In the genomic region with DNA sequence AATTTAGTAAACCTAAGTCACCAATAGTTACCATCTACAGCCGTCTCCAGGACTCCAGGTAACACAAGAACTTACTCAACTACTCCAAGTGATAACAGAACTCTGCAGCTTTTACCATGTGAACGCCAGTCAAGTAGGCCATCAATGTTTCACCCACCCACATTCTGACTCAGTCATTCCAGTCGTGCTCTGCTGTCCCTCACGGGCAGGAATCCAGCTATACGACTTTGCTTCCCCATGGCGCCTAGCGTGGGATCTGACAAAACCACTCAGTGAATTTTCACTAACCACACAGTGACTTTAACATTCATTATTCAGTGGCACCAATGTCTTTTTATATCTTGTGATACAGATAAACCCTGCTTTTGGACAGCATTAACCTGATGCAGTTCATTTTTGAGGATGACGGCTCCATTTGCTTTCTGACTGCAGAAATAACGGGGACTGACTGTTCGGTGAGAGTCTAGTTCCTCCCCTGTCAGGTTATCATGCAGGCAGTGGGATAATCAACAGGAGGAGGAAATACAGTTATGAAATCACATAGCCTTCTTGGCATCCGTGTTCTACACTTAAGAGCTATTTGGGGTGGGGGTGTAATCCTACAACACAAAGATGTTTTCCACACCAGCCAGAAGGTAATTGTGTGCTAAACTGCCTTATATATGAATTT, we compare ENCODE assay signal across 8 mouse cellular contexts.
DNase-seq lines count a peak whose midpoint lies in the region; ATAC-seq and TF ChIP-seq lines count a peak whose summit lies in the region.

No protein-coding gene starts in this region.

- no peak overlapping the region for H3K27ac ChIP-seq in kidney, postnatal 0 days
- H3K27ac ChIP-seq in forebrain, embryonic 16.5 days (ENCODE audit: low read length) = no peak overlapping the region
- no peak overlapping the region for H3K27ac ChIP-seq in liver, embryonic 15.5 days (replicated peaks)

- no peaks in the 10 kb centered on the region for H3K9me3 ChIP-seq in kidney, postnatal 0 days (replicated peaks; ENCODE audit: low read length)
- H3K9me3 ChIP-seq in forebrain, embryonic 16.5 days (ENCODE audit: control insufficient read depth, low read length) = no peaks in the 10 kb centered on the region
- no peaks in the 10 kb centered on the region for H3K9me3 ChIP-seq in liver, embryonic 15.5 days (replicated peaks)

- H3K9ac ChIP-seq in kidney, postnatal 0 days (ENCODE audit: low read depth, low read length) = no peak overlapping the region
- H3K9ac ChIP-seq in forebrain, embryonic 16.5 days (replicated peaks; ENCODE audit: low read depth, low read length) = peak overlapping the region; percentile 29
- H3K9ac ChIP-seq in liver, embryonic 15.5 days = no peak overlapping the region

- H3K27me3 ChIP-seq in kidney, postnatal 0 days (ENCODE audit: insufficient read depth, low read length) = no peaks in the 10 kb centered on the region
- no peaks in the 10 kb centered on the region for H3K27me3 ChIP-seq in forebrain, embryonic 16.5 days (replicated peaks; ENCODE audit: control insufficient read depth, insufficient read depth, low read length)
- no peaks in the 10 kb centered on the region for H3K27me3 ChIP-seq in liver, embryonic 15.5 days

- TF ChIP-seq CTCF in kidney, postnatal 0 days (IDR thresholded peaks at IDR 0.05; ENCODE audit: low read depth) = no peak

- H3K36me3 ChIP-seq in kidney, postnatal 0 days (ENCODE audit: insufficient read depth, low read length) = peaks cover 6% of the 10 kb centered on the region; the same call in 1 of the 2 replicates
- H3K36me3 ChIP-seq in forebrain, embryonic 16.5 days (ENCODE audit: control insufficient read depth, insufficient read depth) = peaks cover 4% of the 10 kb centered on the region
- peaks cover 21% of the 10 kb centered on the region; the same call in 1 of the 2 replicates for H3K36me3 ChIP-seq in liver, embryonic 15.5 days (replicated peaks)

- no peak for DNase-seq in kidney, postnatal 0 days (ENCODE audit: low spot score)
- no peak for DNase-seq in kidney, adult 9 months
- DNase-seq in adipocyte (ENCODE audit: low spot score) = peak; percentile 34
- no peak for DNase-seq in adrenal gland, postnatal 4 days (ENCODE audit: low spot score in 2 of 2)
- DNase-seq in adrenal gland, postnatal 36 days = no peak

- peak overlapping the region; percentile 70 for H3K4me2 ChIP-seq in kidney, postnatal 0 days (ENCODE audit: low read length)
- peak overlapping the region; percentile 73 for H3K4me2 ChIP-seq in forebrain, embryonic 16.5 days (ENCODE audit: low read length)
- H3K4me2 ChIP-seq in liver, embryonic 15.5 days = peak overlapping the region; percentile 78

- ATAC-seq in kidney, postnatal 0 days (replicated peaks; ENCODE audit: low FRiP score, low read depth) = no peak
- ATAC-seq in forebrain, embryonic 16.5 days = no peak
- no peak for ATAC-seq in liver, embryonic 15.5 days (ENCODE audit: insufficient read depth)
- no peak for ATAC-seq in erythroid progenitor cell, adult 5-6 weeks (replicated peaks; ENCODE audit: low FRiP score, poor library complexity, severe bottlenecking)

- H3K4me3 ChIP-seq in kidney, postnatal 0 days (replicated peaks; ENCODE audit: low read depth, low read length) = 0 out of 2 replicates have a peak overlapping the region, but pooled peaks have one; percentile 97
- H3K4me3 ChIP-seq in forebrain, embryonic 16.5 days (replicated peaks; ENCODE audit: low read length) = peak overlapping the region; percentile 81
- H3K4me3 ChIP-seq in liver, embryonic 15.5 days (replicated peaks) = peak overlapping the region; percentile 97

- peaks cover 8% of the 10 kb centered on the region; the same call in 1 of the 2 replicates for H3K4me1 ChIP-seq in kidney, postnatal 0 days (replicated peaks; ENCODE audit: insufficient read depth, low read length)
- peaks cover 24% of the 10 kb centered on the region for H3K4me1 ChIP-seq in forebrain, embryonic 16.5 days (replicated peaks; ENCODE audit: control insufficient read depth, insufficient read depth, low read length)
- H3K4me1 ChIP-seq in liver, embryonic 15.5 days (replicated peaks) = peaks cover 36% of the 10 kb centered on the region

- 66% methylated on average over 11 of the region's 11 CpGs for WGBS in kidney, postnatal 0 days
- WGBS in forebrain, embryonic 16.5 days = 55% methylated on average over 11 of the region's 11 CpGs
- 55% methylated on average over 11 of the region's 11 CpGs for WGBS in liver, embryonic 15.5 days (ENCODE audit: insufficient replicate concordance)
